Mouse (Mus musculus): Measurements from ENCODE around the gene Mpdz. TPM values are rescaled to one million over a fixed set of nuclear protein-coding genes. Genes with fewer than 3 reads are reported as not detected.

The Mpdz gene
- total and polyA plus RNA-seq, 2 experiments from 2014 or later: 9.2 to 38.4 TPM

DNA sequence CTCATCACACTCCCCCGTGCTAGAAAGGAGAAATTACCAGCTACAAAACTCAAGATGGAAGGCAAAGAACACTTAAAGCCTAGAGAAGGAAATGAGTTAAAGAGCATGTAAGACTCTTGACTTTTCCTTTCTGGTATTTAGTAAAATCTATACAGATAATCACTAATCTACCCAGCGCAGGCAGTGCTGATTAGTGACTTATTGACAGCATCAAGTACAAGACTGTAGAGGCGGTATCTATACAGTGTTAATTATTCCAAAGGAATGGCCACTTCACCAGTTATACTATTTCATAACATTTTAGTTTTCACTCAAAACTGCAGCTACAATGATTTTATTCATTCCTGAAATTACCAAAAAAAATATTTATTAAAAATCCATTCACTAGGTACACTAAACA, 49.7 kb downstream of the Mpdz start:
- Histone ChIP-seq H3K9ac (replicated peaks; ENCODE audit: low read depth, low read length) (no peak overlapping the region), H3K36me3 (replicated peaks; ENCODE audit: control insufficient read depth, insufficient read depth, low read length) (peaks cover 9% of the 10 kb centered on the region; the same call in 1 of the 2 replicates), H3K9me3 (replicated peaks; ENCODE audit: control insufficient read depth, low read length) (no peaks in the 10 kb centered on the region), H3K4me1 (ENCODE audit: control insufficient read depth, insufficient read depth) (no peaks in the 10 kb centered on the region), H3K4me3 (ENCODE audit: low read depth, low read length) (no peak overlapping the region), H3K27ac (ENCODE audit: low read depth) (no peak overlapping the region), H3K27me3 (ENCODE audit: control insufficient read depth, insufficient read depth, low read length) (no peaks in the 10 kb centered on the region), H3K4me2 (ENCODE audit: low read depth, low read length) (no peak overlapping the region)
- DNase-seq (ENCODE audit: low spot score) (no peak), ATAC-seq (ENCODE audit: insufficient read depth, low read depth) (no peak)
- TF ChIP-seq CTCF (IDR thresholded peaks at IDR 0.05; ENCODE audit: low read depth): no peak
- TF ChIP-seq EP300 (IDR thresholded peaks at IDR 0.05; ENCODE audit: low read depth): no peak
- WGBS: 88% methylated on average over 3 of the region's 3 CpGs

DNA sequence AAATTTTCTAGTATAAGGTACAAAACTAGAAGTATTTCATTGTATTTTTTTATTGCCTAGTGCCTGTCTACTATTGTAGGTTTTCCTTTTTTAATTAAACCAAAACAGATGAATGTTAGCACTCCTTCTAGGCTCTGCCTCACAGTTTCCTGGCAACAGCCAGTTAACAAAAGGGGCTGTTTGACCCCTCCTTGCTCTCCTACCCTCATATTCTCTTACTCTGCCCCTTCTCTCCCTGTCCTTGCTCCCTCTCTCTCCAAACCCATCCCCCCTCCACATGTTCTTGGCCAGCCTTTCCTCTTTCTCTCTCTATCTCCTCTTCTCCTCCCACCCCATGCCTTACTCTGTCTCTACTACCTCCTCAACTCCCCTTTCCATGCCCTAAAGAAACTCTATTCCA, 53.4 kb downstream of the Mpdz start:
- H3K27me3 ChIP-seq (ENCODE audit: control insufficient read depth, insufficient read depth, low read length): no peaks in the 10 kb centered on the region
- no peak overlapping the region for H3K27ac ChIP-seq (ENCODE audit: low read depth)
- no peak overlapping the region for H3K4me2 ChIP-seq (ENCODE audit: low read depth, low read length)
- H3K4me1 ChIP-seq (ENCODE audit: control insufficient read depth, insufficient read depth): no peaks in the 10 kb centered on the region
- DNase-seq (ENCODE audit: low spot score) (no peak), ATAC-seq (ENCODE audit: insufficient read depth, low read depth) (no peak)
- peaks cover 8% of the 10 kb centered on the region for H3K36me3 ChIP-seq (replicated peaks; ENCODE audit: control insufficient read depth, insufficient read depth, low read length)
- H3K4me3 ChIP-seq (ENCODE audit: low read depth, low read length): no peak overlapping the region
- no peaks in the 10 kb centered on the region for H3K9me3 ChIP-seq (replicated peaks; ENCODE audit: control insufficient read depth, low read length)
- no peak overlapping the region for H3K9ac ChIP-seq (replicated peaks; ENCODE audit: low read depth, low read length)
- no peak for TF ChIP-seq CTCF (IDR thresholded peaks at IDR 0.05; ENCODE audit: low read depth)
- no peak for TF ChIP-seq EP300 (IDR thresholded peaks at IDR 0.05; ENCODE audit: low read depth)

DNA sequence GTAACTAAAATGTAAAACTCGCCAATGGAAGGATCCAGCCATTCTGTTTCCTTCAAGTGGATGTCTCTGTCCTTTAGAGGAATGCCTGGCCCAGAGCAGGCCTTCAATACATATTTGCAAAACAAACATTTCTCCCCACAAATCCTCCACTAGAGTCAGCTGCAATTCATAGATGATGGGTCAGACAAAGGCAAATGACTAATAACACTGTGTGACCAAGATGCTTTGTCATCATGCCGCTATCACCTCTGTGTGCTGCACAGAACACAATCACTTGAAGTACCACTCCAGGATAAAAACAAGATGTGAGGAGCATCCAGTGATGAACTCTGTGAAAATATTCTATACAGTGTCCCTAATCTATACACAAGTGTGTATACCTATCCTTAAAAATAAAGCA, 55.0 kb downstream of the Mpdz start:
- Histone ChIP-seq H3K4me2 (ENCODE audit: low read depth, low read length) (no peak overlapping the region), H3K27ac (ENCODE audit: low read depth) (no peak overlapping the region), H3K9me3 (replicated peaks; ENCODE audit: control insufficient read depth, low read length) (no peaks in the 10 kb centered on the region), H3K27me3 (ENCODE audit: control insufficient read depth, insufficient read depth, low read length) (no peaks in the 10 kb centered on the region), H3K9ac (replicated peaks; ENCODE audit: low read depth, low read length) (no peak overlapping the region), H3K4me1 (ENCODE audit: control insufficient read depth, insufficient read depth) (no peaks in the 10 kb centered on the region), H3K36me3 (replicated peaks; ENCODE audit: control insufficient read depth, insufficient read depth, low read length) (peaks cover 21% of the 10 kb centered on the region), H3K4me3 (ENCODE audit: low read depth, low read length) (no peak overlapping the region)
- WGBS: 74% methylated on average over 2 of the region's 2 CpGs
- DNase-seq (ENCODE audit: low spot score): no peak
- TF ChIP-seq EP300 (IDR thresholded peaks at IDR 0.05; ENCODE audit: low read depth) (no peak), CTCF (IDR thresholded peaks at IDR 0.05; ENCODE audit: low read depth) (no peak)
- ATAC-seq (ENCODE audit: insufficient read depth, low read depth): no peak

DNA sequence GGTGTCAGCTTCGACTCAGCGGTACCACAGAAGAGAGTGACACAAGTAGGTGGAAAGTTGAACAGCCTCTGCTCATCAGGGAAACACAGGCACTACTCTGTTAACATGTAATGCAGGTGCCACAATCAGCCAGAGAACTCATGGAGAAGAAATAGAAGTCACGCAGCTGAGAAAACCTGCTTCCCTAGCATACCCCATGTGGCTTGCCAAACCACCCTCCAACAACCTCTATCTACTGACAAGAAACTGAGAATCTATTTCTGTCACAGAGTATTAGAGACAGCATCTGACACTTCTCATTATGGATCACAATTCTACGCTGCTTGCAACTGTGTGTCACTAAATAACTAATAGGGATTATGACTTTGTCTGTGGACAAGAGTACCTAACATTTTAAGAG, 70.3 kb downstream of the Mpdz start:
- H3K4me2 ChIP-seq (ENCODE audit: low read depth, low read length): 0 out of 2 replicates have a peak overlapping the region, but pooled peaks have one; percentile 15
- H3K36me3 ChIP-seq (replicated peaks; ENCODE audit: control insufficient read depth, insufficient read depth, low read length): 0 out of 2 replicates have a peak, but pooled peaks cover 15% of the 10 kb centered on the region
- TF ChIP-seq EP300 (IDR thresholded peaks at IDR 0.05; ENCODE audit: low read depth) (no peak), CTCF (IDR thresholded peaks at IDR 0.05; ENCODE audit: low read depth) (no peak)
- DNase-seq (ENCODE audit: low spot score) (peak; percentile 50), ATAC-seq (ENCODE audit: insufficient read depth, low read depth) (peak; percentile 66)
- no peaks in the 10 kb centered on the region for H3K27me3 ChIP-seq (ENCODE audit: control insufficient read depth, insufficient read depth, low read length)
- no peaks in the 10 kb centered on the region for H3K9me3 ChIP-seq (replicated peaks; ENCODE audit: control insufficient read depth, low read length)
- H3K9ac ChIP-seq (replicated peaks; ENCODE audit: low read depth, low read length): no peak overlapping the region
- peak overlapping the region; percentile 43 for H3K27ac ChIP-seq (ENCODE audit: low read depth)
- H3K4me3 ChIP-seq (ENCODE audit: low read depth, low read length): no peak overlapping the region
- WGBS: 42% methylated on average over 4 of the region's 4 CpGs
- no peaks in the 10 kb centered on the region for H3K4me1 ChIP-seq (ENCODE audit: control insufficient read depth, insufficient read depth)

DNA sequence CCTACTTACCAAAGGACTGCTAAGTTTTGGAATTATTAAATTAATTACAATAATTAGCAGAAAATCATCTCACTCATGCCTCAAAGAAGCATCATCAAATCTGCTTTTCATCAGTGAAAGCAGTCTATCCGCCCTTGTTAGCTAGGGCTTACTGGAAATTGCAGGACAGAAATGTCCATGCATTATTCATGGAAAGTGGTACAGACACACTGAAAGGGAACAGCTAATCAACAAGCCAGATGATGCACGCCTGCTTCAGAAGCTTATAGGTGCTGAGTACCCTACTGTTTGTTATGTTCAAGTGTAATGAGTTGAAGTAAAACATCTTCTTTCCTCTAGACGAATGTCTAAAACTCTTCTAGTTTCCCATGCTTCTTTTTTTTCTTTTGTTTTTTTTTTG, 91.2 kb downstream of the Mpdz start:
- Histone ChIP-seq H3K27ac (ENCODE audit: low read depth) (no peak overlapping the region), H3K4me1 (ENCODE audit: control insufficient read depth, insufficient read depth) (no peaks in the 10 kb centered on the region), H3K4me2 (ENCODE audit: low read depth, low read length) (no peak overlapping the region), H3K9me3 (replicated peaks; ENCODE audit: control insufficient read depth, low read length) (no peaks in the 10 kb centered on the region), H3K36me3 (replicated peaks; ENCODE audit: control insufficient read depth, insufficient read depth, low read length) (peaks cover 38% of the 10 kb centered on the region), H3K4me3 (ENCODE audit: low read depth, low read length) (no peak overlapping the region), H3K27me3 (ENCODE audit: control insufficient read depth, insufficient read depth, low read length) (no peaks in the 10 kb centered on the region), H3K9ac (replicated peaks; ENCODE audit: low read depth, low read length) (no peak overlapping the region)
- ATAC-seq (ENCODE audit: insufficient read depth, low read depth) (no peak), DNase-seq (ENCODE audit: low spot score) (no peak)
- WGBS: 89% methylated on average over 3 of the region's 3 CpGs
- TF ChIP-seq EP300 (IDR thresholded peaks at IDR 0.05; ENCODE audit: low read depth) (no peak), CTCF (IDR thresholded peaks at IDR 0.05; ENCODE audit: low read depth) (no peak)

DNA sequence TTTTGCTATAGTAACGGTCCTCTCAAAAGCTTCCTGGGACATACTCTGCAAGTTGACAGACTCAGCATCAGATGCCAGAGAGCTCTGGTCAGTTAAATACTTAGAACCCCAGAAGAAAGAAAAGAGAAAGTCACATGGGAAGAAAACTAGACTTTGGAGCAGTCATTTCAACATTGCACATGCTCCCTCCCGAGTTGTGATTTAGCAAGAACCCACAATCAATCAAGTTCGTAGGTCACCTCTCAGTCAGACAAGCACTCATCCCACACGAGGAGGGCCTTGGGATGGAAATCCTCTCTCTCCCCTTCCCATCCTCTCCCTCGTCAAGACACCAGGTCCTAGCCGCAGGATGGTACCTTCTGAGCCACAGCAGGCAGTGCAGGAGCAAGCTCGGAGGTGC, 94.0 kb downstream of the Mpdz start:
- no peak overlapping the region for H3K4me2 ChIP-seq (ENCODE audit: low read depth, low read length)
- WGBS: 80% methylated on average over 7 of the region's 7 CpGs
- TF ChIP-seq EP300 (IDR thresholded peaks at IDR 0.05; ENCODE audit: low read depth) (no peak), CTCF (IDR thresholded peaks at IDR 0.05; ENCODE audit: low read depth) (no peak)
- H3K4me3 ChIP-seq (ENCODE audit: low read depth, low read length): no peak overlapping the region
- no peak for DNase-seq (ENCODE audit: low spot score)
- H3K27me3 ChIP-seq (ENCODE audit: control insufficient read depth, insufficient read depth, low read length): no peaks in the 10 kb centered on the region
- H3K27ac ChIP-seq (ENCODE audit: low read depth): no peak overlapping the region
- no peak for ATAC-seq (ENCODE audit: insufficient read depth, low read depth)
- no peaks in the 10 kb centered on the region for H3K9me3 ChIP-seq (replicated peaks; ENCODE audit: control insufficient read depth, low read length)
- no peak overlapping the region for H3K9ac ChIP-seq (replicated peaks; ENCODE audit: low read depth, low read length)
- H3K36me3 ChIP-seq (replicated peaks; ENCODE audit: control insufficient read depth, insufficient read depth, low read length): peaks cover 36% of the 10 kb centered on the region
- H3K4me1 ChIP-seq (ENCODE audit: control insufficient read depth, insufficient read depth): no peaks in the 10 kb centered on the region

Data from heart, postnatal 0 days (tissue).